Mouse (Mus musculus): ENCODE measurements around the gene Mdn1. TPM values are rescaled to one million over a fixed set of nuclear protein-coding genes. Genes with fewer than 3 reads are reported as not detected.

The Mdn1 gene
- polyA plus RNA-seq, 1 experiment from 2014 or later = 17.1 TPM

- DNase-seq (ENCODE audit: low spot score, missing footprints) = no peak
- WGBS = 89% methylated on average over 2 of the region's 2 CpGs
- no peak for ATAC-seq (ENCODE audit: low FRiP score)
- Histone ChIP-seq H3K27ac (ENCODE audit: low read depth, low read length) (no peak overlapping the region), H3K9ac (ENCODE audit: low read length) (no peak overlapping the region), H3K4me1 (ENCODE audit: control insufficient read depth, insufficient read depth, low read length) (no peaks in the 10 kb centered on the region), H3K4me3 (ENCODE audit: low read depth, low read length) (no peak overlapping the region), H3K9me3 (ENCODE audit: control insufficient read depth, low read length) (no peaks in the 10 kb centered on the region), H3K36me3 (ENCODE audit: control insufficient read depth, insufficient read depth, low read length) (peaks cover 22% of the 10 kb centered on the region), H3K27me3 (ENCODE audit: control insufficient read depth, insufficient read depth, low read length) (no peaks in the 10 kb centered on the region), H3K4me2 (no peak overlapping the region)
These were observed 100.5 kb downstream of the Mdn1 start for GRCm38 (mm10) chr4:32757430-32757829.

- 90% methylated on average over 7 of the region's 7 CpGs for WGBS
- ATAC-seq (ENCODE audit: low FRiP score) = no peak
- Histone ChIP-seq H3K27ac (ENCODE audit: low read depth, low read length) (no peak overlapping the region), H3K36me3 (ENCODE audit: control insufficient read depth, insufficient read depth, low read length) (peaks cover 20% of the 10 kb centered on the region), H3K4me1 (ENCODE audit: control insufficient read depth, insufficient read depth, low read length) (no peaks in the 10 kb centered on the region), H3K4me2 (no peak overlapping the region), H3K9ac (ENCODE audit: low read length) (no peak overlapping the region), H3K9me3 (ENCODE audit: control insufficient read depth, low read length) (no peaks in the 10 kb centered on the region), H3K4me3 (ENCODE audit: low read depth, low read length) (no peak overlapping the region), H3K27me3 (ENCODE audit: control insufficient read depth, insufficient read depth, low read length) (no peaks in the 10 kb centered on the region)
- DNase-seq (ENCODE audit: low spot score, missing footprints) = no peak
These were observed 110.6 kb downstream of the Mdn1 start for GRCm38 (mm10) chr4:32767471-32767870.

- Histone ChIP-seq H3K27me3 (ENCODE audit: control insufficient read depth, insufficient read depth, low read length) (no peaks in the 10 kb centered on the region), H3K27ac (ENCODE audit: low read depth, low read length) (no peak overlapping the region), H3K4me2 (no peak overlapping the region), H3K4me3 (ENCODE audit: low read depth, low read length) (no peak overlapping the region), H3K9me3 (ENCODE audit: control insufficient read depth, low read length) (no peaks in the 10 kb centered on the region), H3K36me3 (ENCODE audit: control insufficient read depth, insufficient read depth, low read length) (peaks cover 17% of the 10 kb centered on the region), H3K9ac (ENCODE audit: low read length) (no peak overlapping the region), H3K4me1 (ENCODE audit: control insufficient read depth, insufficient read depth, low read length) (no peaks in the 10 kb centered on the region)
- ATAC-seq (ENCODE audit: low FRiP score) = no peak
- WGBS = 95% methylated on average over 10 of the region's 10 CpGs
- DNase-seq (ENCODE audit: low spot score, missing footprints) = no peak
These were observed 111.1 kb downstream of the Mdn1 start for GRCm38 (mm10) chr4:32768046-32768445.

GRCm38 (mm10) chr4:32770284-32770810 is 113.4 kb downstream of the Mdn1 start:
- Histone ChIP-seq H3K4me1 (ENCODE audit: control insufficient read depth, insufficient read depth, low read length) (no peaks in the 10 kb centered on the region), H3K36me3 (ENCODE audit: control insufficient read depth, insufficient read depth, low read length) (peaks cover 18% of the 10 kb centered on the region), H3K27me3 (ENCODE audit: control insufficient read depth, insufficient read depth, low read length) (no peaks in the 10 kb centered on the region), H3K9ac (ENCODE audit: low read length) (no peak overlapping the region), H3K9me3 (ENCODE audit: control insufficient read depth, low read length) (no peaks in the 10 kb centered on the region), H3K4me2 (no peak overlapping the region), H3K4me3 (ENCODE audit: low read depth, low read length) (no peak overlapping the region), H3K27ac (ENCODE audit: low read depth, low read length) (no peak overlapping the region)
- 94% methylated on average over 7 of the region's 7 CpGs for WGBS
- DNase-seq (ENCODE audit: low spot score, missing footprints) (no peak), ATAC-seq (ENCODE audit: low FRiP score) (no peak)

GRCm38 (mm10) chr4:32779996-32780395 is 123.1 kb downstream of the Mdn1 start:
- no peaks in the 10 kb centered on the region for H3K9me3 ChIP-seq (ENCODE audit: control insufficient read depth, low read length)
- no peak overlapping the region for H3K27ac ChIP-seq (ENCODE audit: low read depth, low read length)
- no peaks in the 10 kb centered on the region for H3K4me1 ChIP-seq (ENCODE audit: control insufficient read depth, insufficient read depth, low read length)
- WGBS = 98% methylated on average over 4 of the region's 4 CpGs
- ATAC-seq (ENCODE audit: low FRiP score) = no peak
- H3K4me3 ChIP-seq (ENCODE audit: low read depth, low read length) = no peak overlapping the region
- DNase-seq (ENCODE audit: low spot score, missing footprints) = no peak
- no peak overlapping the region for H3K9ac ChIP-seq (ENCODE audit: low read length)
- H3K27me3 ChIP-seq (ENCODE audit: control insufficient read depth, insufficient read depth, low read length) = no peaks in the 10 kb centered on the region
- H3K36me3 ChIP-seq (ENCODE audit: control insufficient read depth, insufficient read depth, low read length) = no peaks in the 10 kb centered on the region
- H3K4me2 ChIP-seq = no peak overlapping the region

- no peak for ATAC-seq (ENCODE audit: low FRiP score)
- Histone ChIP-seq H3K4me3 (ENCODE audit: low read depth, low read length) (no peak overlapping the region), H3K27ac (ENCODE audit: low read depth, low read length) (no peak overlapping the region), H3K9me3 (ENCODE audit: control insufficient read depth, low read length) (no peaks in the 10 kb centered on the region), H3K4me2 (no peak overlapping the region), H3K27me3 (ENCODE audit: control insufficient read depth, insufficient read depth, low read length) (no peaks in the 10 kb centered on the region), H3K36me3 (ENCODE audit: control insufficient read depth, insufficient read depth, low read length) (no peaks in the 10 kb centered on the region), H3K4me1 (ENCODE audit: control insufficient read depth, insufficient read depth, low read length) (no peaks in the 10 kb centered on the region), H3K9ac (ENCODE audit: low read length) (no peak overlapping the region)
- no peak for DNase-seq (ENCODE audit: low spot score, missing footprints)
- 90% methylated on average over 1 of the region's 1 CpGs for WGBS
These were observed 130.2 kb downstream of the Mdn1 start for GRCm38 (mm10) chr4:32787110-32787509.

GRCm38 (mm10) chr4:32789020-32789419 is 132.1 kb downstream of the Mdn1 start:
- Histone ChIP-seq H3K36me3 (ENCODE audit: control insufficient read depth, insufficient read depth, low read length) (no peaks in the 10 kb centered on the region), H3K4me1 (ENCODE audit: control insufficient read depth, insufficient read depth, low read length) (no peaks in the 10 kb centered on the region), H3K4me3 (ENCODE audit: low read depth, low read length) (no peak overlapping the region), H3K27me3 (ENCODE audit: control insufficient read depth, insufficient read depth, low read length) (no peaks in the 10 kb centered on the region), H3K4me2 (no peak overlapping the region), H3K27ac (ENCODE audit: low read depth, low read length) (no peak overlapping the region), H3K9me3 (ENCODE audit: control insufficient read depth, low read length) (no peaks in the 10 kb centered on the region), H3K9ac (ENCODE audit: low read length) (no peak overlapping the region)
- WGBS = 86% methylated on average over 4 of the region's 4 CpGs
- ATAC-seq (ENCODE audit: low FRiP score) = no peak
- no peak for DNase-seq (ENCODE audit: low spot score, missing footprints)

- Histone ChIP-seq H3K27ac (ENCODE audit: low read depth, low read length) (no peak overlapping the region), H3K4me3 (ENCODE audit: low read depth, low read length) (no peak overlapping the region)
- no peak for ATAC-seq (ENCODE audit: low FRiP score)
These were observed 142.1 kb downstream of the Mdn1 start for GRCm38 (mm10) chr4:32798976-32799375.

GRCm38 (mm10) chr4:32799966-32800576 is 143.2 kb downstream of the Mdn1 start, which contains the start of gene Lyrm2:
TSS of gene Lyrm2 (plus strand) at chr4:32800253.
- WGBS = 1% methylated on average over 53 of the region's 53 CpGs
- H3K27ac ChIP-seq (ENCODE audit: low read depth, low read length) = peak within 1 kb of the TSS; percentile 99

More at GRCm38 (mm10) chr4:32798976-32799375, 142.1 kb downstream of the Mdn1 start:
- Histone ChIP-seq H3K9ac (ENCODE audit: low read length) (no peak overlapping the region), H3K36me3 (ENCODE audit: control insufficient read depth, insufficient read depth, low read length) (no peaks in the 10 kb centered on the region), H3K27me3 (ENCODE audit: control insufficient read depth, insufficient read depth, low read length) (no peaks in the 10 kb centered on the region), H3K4me1 (ENCODE audit: control insufficient read depth, insufficient read depth, low read length) (peaks cover 6% of the 10 kb centered on the region), H3K9me3 (ENCODE audit: control insufficient read depth, low read length) (no peaks in the 10 kb centered on the region), H3K4me2 (no peak overlapping the region)
- 97% methylated on average over 4 of the region's 4 CpGs for WGBS
- DNase-seq (ENCODE audit: low spot score, missing footprints) = no peak

More at GRCm38 (mm10) chr4:32799966-32800576, 143.2 kb downstream of the Mdn1 start, which contains the start of gene Lyrm2:
- DNase-seq (ENCODE audit: low spot score, missing footprints) (peak; percentile 96), ATAC-seq (ENCODE audit: low FRiP score) (peak; percentile 93)
- H3K9ac ChIP-seq (ENCODE audit: low read length) = peak within 1 kb of the TSS; percentile 96
- H3K27me3 ChIP-seq (ENCODE audit: control insufficient read depth, insufficient read depth, low read length) = no peaks in the 10 kb centered on the region
- H3K4me2 ChIP-seq = peak within 1 kb of the TSS; percentile 65
- H3K36me3 ChIP-seq (ENCODE audit: control insufficient read depth, insufficient read depth, low read length) = no peaks in the 10 kb centered on the region
- H3K4me3 ChIP-seq (ENCODE audit: low read depth, low read length) = peak within 1 kb of the TSS; percentile 78
- H3K4me1 ChIP-seq (ENCODE audit: control insufficient read depth, insufficient read depth, low read length) = peaks cover 6% of the 10 kb centered on the region
- H3K9me3 ChIP-seq (ENCODE audit: control insufficient read depth, low read length) = no peaks in the 10 kb centered on the region

Measured in midbrain, embryonic 11.5 days (tissue).